ENCODE assay signal across 10 mouse cellular contexts in genomic region chr7:30434238-30434637, GRCm38 (mm10). TPM values are rescaled to one million over a fixed set of nuclear protein-coding genes. Genes with fewer than 3 reads are reported as not detected.
A peak's percentile ranks its signal among the peaks of the same experiment; 100 is the strongest.
DNase-seq lines count a peak whose midpoint lies in the region; ATAC-seq and TF ChIP-seq lines count a peak whose summit lies in the region.
"Had no signal": no experiment of that assay in that cellular context is flagged by ENCODE, and none has a peak within 500 bp of the region (broad histone marks: within the 10 kb centered on the region; RNA-seq: fewer than 3 reads in every experiment).

No protein-coding gene starts in this region.

- no peak overlapping the region for H3K4me3 ChIP-seq in kidney, postnatal 0 days (replicated peaks; ENCODE audit: low read depth, low read length)
- H3K4me3 ChIP-seq in heart, embryonic 10.5 days, result no peak overlapping the region
- H3K4me3 ChIP-seq: embryonic facial prominence, embryonic 12.5 days; hindbrain, embryonic 15.5 days had no signal

- peak; percentile 53 for DNase-seq in gastrocnemius, postnatal 14 days
- DNase-seq in gastrocnemius, adult 18-20 months (ENCODE audit: low spot score), result no peak
- peak; percentile 51 for DNase-seq in thymus, postnatal 14 days
- DNase-seq in thymus, postnatal 36 days, result no peak
- peak; percentile 81 for DNase-seq in kidney, postnatal 0 days (ENCODE audit: low spot score)
- DNase-seq in yolk sac, embryonic 10.5 days (ENCODE audit: low spot score), result peak; percentile 63
- DNase-seq in heart, embryonic 10.5 days (ENCODE audit: low spot score), result no peak

- no peak; the same call in 1 of the 2 replicates for ATAC-seq in kidney, postnatal 0 days (replicated peaks; ENCODE audit: low FRiP score, low read depth)
- no peak for ATAC-seq in inflammation-experienced regulatory T-cells, adult 6 months

- intact Hi-C loops in gastrocnemius, postnatal 14 days (cut with DNase I; ENCODE audit: low total_unique reads), result loop anchor here (5.0 kb wide), 1 partner anchor 62 kb away; no protein-coding TSS in a partner anchor

- H3K9ac ChIP-seq in kidney, postnatal 0 days (ENCODE audit: low read depth, low read length), result no peak overlapping the region
- H3K9ac ChIP-seq: embryonic facial prominence, embryonic 12.5 days; hindbrain, embryonic 15.5 days had no signal

- no peak for TF ChIP-seq CTCF in kidney, postnatal 0 days (IDR thresholded peaks at IDR 0.05; ENCODE audit: low read depth)

- no peaks in the 10 kb centered on the region for H3K4me1 ChIP-seq in kidney, postnatal 0 days (replicated peaks; ENCODE audit: insufficient read depth, low read length)
- H3K4me1 ChIP-seq in heart, embryonic 10.5 days, result peaks cover 2% of the 10 kb centered on the region; the same call in 1 of the 2 replicates
- H3K4me1 ChIP-seq: embryonic facial prominence, embryonic 12.5 days; hindbrain, embryonic 15.5 days had no signal

- no peaks in the 10 kb centered on the region for H3K9me3 ChIP-seq in kidney, postnatal 0 days (replicated peaks; ENCODE audit: low read length)
- no peaks in the 10 kb centered on the region for H3K9me3 ChIP-seq in heart, embryonic 10.5 days
- H3K9me3 ChIP-seq: embryonic facial prominence, embryonic 12.5 days; hindbrain, embryonic 15.5 days had no signal

- H3K36me3 ChIP-seq in kidney, postnatal 0 days (ENCODE audit: insufficient read depth, low read length), result no peaks in the 10 kb centered on the region
- H3K36me3 ChIP-seq in heart, embryonic 10.5 days, result no peaks in the 10 kb centered on the region

- H3K27me3 ChIP-seq in kidney, postnatal 0 days (ENCODE audit: insufficient read depth, low read length), result no peaks in the 10 kb centered on the region
- peaks cover 44% of the 10 kb centered on the region for H3K27me3 ChIP-seq in heart, embryonic 10.5 days (ENCODE audit: insufficient read depth, poor library complexity, severe bottlenecking)
- H3K27me3 ChIP-seq: hindbrain, embryonic 15.5 days had no signal

- H3K27ac ChIP-seq in kidney, postnatal 0 days, result no peak overlapping the region
- H3K27ac ChIP-seq in heart, embryonic 10.5 days, result no peak overlapping the region
- H3K27ac ChIP-seq: embryonic facial prominence, embryonic 12.5 days; hindbrain, embryonic 15.5 days had no signal

- 4% methylated on average over 10 of the region's 10 CpGs for WGBS in kidney, postnatal 0 days
- WGBS in heart, embryonic 10.5 days, result 4% methylated on average over 10 of the region's 10 CpGs

- no peak overlapping the region for H3K4me2 ChIP-seq in kidney, postnatal 0 days (ENCODE audit: low read length)
- H3K4me2 ChIP-seq: embryonic facial prominence, embryonic 12.5 days; hindbrain, embryonic 15.5 days had no signal

RNA-seq across cellular contexts. Expression of gene Aplp1, which starts 11.1 kb away (rescaled TPM):
- total RNA-seq in gastrocnemius, postnatal 14 days (2021), result 1 to 10 TPM; 1.9 to 2.3 TPM
- 1 to 10 TPM in 1 of 2 experiments, under 1 TPM in 1; 0.82 to 1.4 TPM for total RNA-seq in gastrocnemius, adult 18-20 months (2021)
- 24.1 and 25.4 TPM in 2 replicates for polyA plus RNA-seq in kidney, postnatal 0 days (2015; fragmentation: Nextera tagmentation; extraction: Ambion mirVana)
- 1 to 10 TPM; 6.0 to 7.4 (median 6.0) TPM for polyA plus RNA-seq in inflammation-experienced regulatory T-cells, adult 6 months (2017; shearing (Covaris generic))
- polyA plus RNA-seq in heart, embryonic 10.5 days (2016; fragmentation: Nextera tagmentation; extraction: Ambion mirVana), result 44.3 and 50.4 TPM in 2 replicates

RNA-seq across cellular contexts. Expression of gene Nfkbid, which starts 12.7 kb away (rescaled TPM):
- under 1 TPM; 0.21 to 0.33 TPM for total RNA-seq in gastrocnemius, postnatal 14 days (2021)
- total RNA-seq in gastrocnemius, adult 18-20 months (2021), result under 1 TPM in 1 of 2 experiments, not detected in 1; 0.11 TPM
- 1.1 and 1.2 TPM in 2 replicates for polyA plus RNA-seq in kidney, postnatal 0 days (2015; fragmentation: Nextera tagmentation; extraction: Ambion mirVana)
- polyA plus RNA-seq in inflammation-experienced regulatory T-cells, adult 6 months (2017; shearing (Covaris generic)), result 10 to 100 TPM; 37.3 to 50.8 (median 41.1) TPM
- 1.5 and 1.6 TPM in 2 replicates for polyA plus RNA-seq in heart, embryonic 10.5 days (2016; fragmentation: Nextera tagmentation; extraction: Ambion mirVana)

RNA-seq across cellular contexts. Expression of gene Hcst, which starts 14.6 kb away (rescaled TPM):
- total RNA-seq in gastrocnemius, postnatal 14 days (2021), result under 1 TPM in 1 of 2 experiments, not detected in 1; 0.94 TPM
- not detected for total RNA-seq in gastrocnemius, adult 18-20 months (2021)
- polyA plus RNA-seq in kidney, postnatal 0 days (2015; fragmentation: Nextera tagmentation; extraction: Ambion mirVana), result 2.1 and 3.4 TPM in 2 replicates
- 100 to 1,000 TPM; 484 to 574 (median 552) TPM for polyA plus RNA-seq in inflammation-experienced regulatory T-cells, adult 6 months (2017; shearing (Covaris generic))
- 0.35 TPM in 1 of 2 replicates, not detected in the other for polyA plus RNA-seq in heart, embryonic 10.5 days (2016; fragmentation: Nextera tagmentation; extraction: Ambion mirVana)

RNA-seq across cellular contexts. Expression of gene Tyrobp, which starts 20.7 kb away (rescaled TPM):
- total RNA-seq in gastrocnemius, postnatal 14 days (2021), result 10 to 100 TPM in 1 of 2 experiments, 1 to 10 TPM in 1; 7.8 to 10.4 TPM
- total RNA-seq in gastrocnemius, adult 18-20 months (2021), result 1 to 10 TPM; 3.3 to 6.3 TPM
- polyA plus RNA-seq in kidney, postnatal 0 days (2015; fragmentation: Nextera tagmentation; extraction: Ambion mirVana), result 41.9 and 47.3 TPM in 2 replicates
- 10 to 100 TPM in 1 of 3 experiments, 1 to 10 TPM in 1, under 1 TPM in 1; 0.79 to 15.0 (median 2.2) TPM for polyA plus RNA-seq in inflammation-experienced regulatory T-cells, adult 6 months (2017; shearing (Covaris generic))
- 2.2 and 9.0 TPM in 2 replicates for polyA plus RNA-seq in heart, embryonic 10.5 days (2016; fragmentation: Nextera tagmentation; extraction: Ambion mirVana)

RNA-seq across cellular contexts. Expression of gene Kirrel2, which starts 23.3 kb away (rescaled TPM):
- total RNA-seq in gastrocnemius, postnatal 14 days (2021), result not detected
- not detected for total RNA-seq in gastrocnemius, adult 18-20 months (2021)
- polyA plus RNA-seq in kidney, postnatal 0 days (2015; fragmentation: Nextera tagmentation; extraction: Ambion mirVana), result 0.65 and 1.5 TPM in 2 replicates
- polyA plus RNA-seq in inflammation-experienced regulatory T-cells, adult 6 months (2017; shearing (Covaris generic)), result not detected
- polyA plus RNA-seq in heart, embryonic 10.5 days (2016; fragmentation: Nextera tagmentation; extraction: Ambion mirVana), result 3.3 and 5.2 TPM in 2 replicates

Comparison
In these comparisons a context has a peak if more than half of its experiments do, and no peak if none do; other contexts are left out.
1. DNase-seq: peak in gastrocnemius, postnatal 14 days (single experiment), thymus, postnatal 14 days (single experiment), kidney, postnatal 0 days (single experiment) and yolk sac, embryonic 10.5 days (single experiment); none in gastrocnemius, adult 18-20 months (single experiment), thymus, postnatal 36 days (0 of 2) and heart, embryonic 10.5 days (single experiment).
2. RNA of gene Nfkbid, which starts 12.7 kb away (polyA plus RNA-seq): 37.3 to 50.8 TPM in inflammation-experienced regulatory T-cells, adult 6 months; 1.5 to 1.6 TPM in heart, embryonic 10.5 days and 1.1 to 1.2 TPM in kidney, postnatal 0 days; every median in the first group is over 10 times any median in the second.
3. RNA of gene Hcst, which starts 14.6 kb away (polyA plus RNA-seq): 484 to 574 TPM in inflammation-experienced regulatory T-cells, adult 6 months; 2.1 to 3.4 TPM in kidney, postnatal 0 days and 0.35 TPM in heart, embryonic 10.5 days; every median in the first group is over 100 times any median in the second.